Mouse (Mus musculus) embryonic facial prominence, embryonic 14.5 days (tissue): Measurements from ENCODE around the gene Zcchc24. TPM values are rescaled to one million over a fixed set of nuclear protein-coding genes. Genes with fewer than 3 reads are reported as not detected.
"Not testable (repeated sequence)": the region's sequence is repeated elsewhere in the genome, so short reads cannot be mapped to it uniquely, and the experiment has no call there.

ENCODE experiments used
- ATAC-seq: fragments of 200-750 bp; cut with Nextera tagmentation; 2 replicates; pipeline ENCODE4 v1.8.0; 2017; ENCODE audit warnings: low read depth, moderate number of reproducible peaks, moderate TSS enrichment
- DNase-seq: peaks from one replicate; pipeline ENCODE4 v3.0.0-alpha.2; 2015; ENCODE audit warnings: low spot score
- H3K27ac ChIP-seq: fragments of 300-500 bp; sonication (generic); replicated peaks from 2 replicates; pipeline ENCODE4 v1.5.1; 2014; ENCODE audit warnings: low read depth, mild to moderate bottlenecking, low read length, moderate library complexity
- H3K27me3 ChIP-seq: fragments of 300-500 bp; sonication (generic); replicated peaks from 2 replicates; pipeline ENCODE4 v1.6.1; 2014; ENCODE audit warnings: low read length; ENCODE audit not compliant: control insufficient read depth, insufficient read depth
- H3K36me3 ChIP-seq: fragments of 300-500 bp; sonication (generic); 2 replicates; pipeline ENCODE4 v1.6.1; 2014; ENCODE audit warnings: low read length, mixed read lengths; ENCODE audit not compliant: control insufficient read depth, insufficient read depth
- H3K4me1 ChIP-seq: fragments of 300-500 bp; sonication (generic); 2 replicates; pipeline ENCODE4 v1.6.1; 2014; ENCODE audit warnings: antibody characterized with exemption, low read length; ENCODE audit not compliant: control insufficient read depth, insufficient read depth
- H3K4me2 ChIP-seq: fragments of 300-500 bp; sonication (generic); 2 replicates; pipeline ENCODE4 v1.6.1; 2014; ENCODE audit warnings: low read depth, mild to moderate bottlenecking, low read length, moderate library complexity, mixed read lengths
- H3K4me3 ChIP-seq: fragments of 300-500 bp; sonication (generic); 2 replicates; pipeline ENCODE4 v1.5.1; 2014; ENCODE audit warnings: low read depth, mild to moderate bottlenecking, low read length
- H3K9ac ChIP-seq: fragments of 300-500 bp; sonication (generic); 2 replicates; pipeline ENCODE4 v1.6.1; 2014; ENCODE audit warnings: low read depth, mild to moderate bottlenecking, low read length, moderate library complexity, mixed read lengths
- H3K9me3 ChIP-seq: fragments of 300-500 bp; sonication (generic); 2 replicates; pipeline ENCODE4 v1.6.1; 2016; ENCODE audit warnings: low read length; ENCODE audit not compliant: control insufficient read depth
- WGBS: fragments of 180-500 bp; shearing (Covaris S2); extraction: QIAGEN DNeasy Blood & Tissue Kit; methylation state at CpG from one replicate; pipeline ENCODE4 v1.1.7; 2014; 5-methylcytosine and 5-hydroxymethylcytosine counted together
- polyA plus RNA-seq: library from polyadenylated mRNA; unstranded; fragments of >200 nt; fragmentation: Nextera tagmentation; extraction: Ambion mirVana; gene quantifications from 2 replicates; pipeline ENCODE4 v1.2.1, GENCODE M21; 2014

Zcchc24 gene
- 45.6 and 48.1 TPM in 2 replicates for polyA plus RNA-seq

GRCm38 (mm10) chr14:25768915-25769625 lies at the start of gene Zcchc24:
Zcchc24 (minus strand) TSS chr14:25769039.
- Histone ChIP-seq H3K9ac (peak within 1 kb of the TSS; percentile 86), H3K4me2 (peak within 1 kb of the TSS; percentile 90), H3K27me3 (no peaks in the 10 kb centered on the region), H3K9me3 (no peaks in the 10 kb centered on the region), H3K4me1 (peaks cover 35% of the 10 kb centered on the region), H3K27ac (peak within 1 kb of the TSS; percentile 92), H3K4me3 (peak within 1 kb of the TSS; percentile 78), H3K36me3 (no peaks in the 10 kb centered on the region)
- WGBS, result under 1% methylated on average over 27 of the region's 55 CpGs
- DNase-seq, result peak; percentile 98
- peak; percentile 95 for ATAC-seq

- Histone ChIP-seq H3K27ac (no peak overlapping the region), H3K4me1 (peaks cover 3% of the 10 kb centered on the region; the same call in 1 of the 2 replicates), H3K4me3 (no peak overlapping the region), H3K27me3 (no peaks in the 10 kb centered on the region), H3K36me3 (no peaks in the 10 kb centered on the region), H3K9me3 (no peaks in the 10 kb centered on the region), H3K4me2 (no peak overlapping the region), H3K9ac (no peak overlapping the region)
- ATAC-seq (peak; percentile 77), DNase-seq (peak; percentile 82)
- WGBS, result 6% methylated on average over 9 of the region's 9 CpGs
Measured at GRCm38 (mm10) chr14:25816416-25816815, 47.6 kb upstream of the Zcchc24 start.

GRCm38 (mm10) chr14:25814140-25814539 lies 45.3 kb upstream of the Zcchc24 start:
- H3K4me1 ChIP-seq, result peaks cover 3% of the 10 kb centered on the region; the same call in 1 of the 2 replicates
- H3K27ac ChIP-seq, result no peak overlapping the region

GRCm38 (mm10) chr14:25811026-25811425 lies 42.2 kb upstream of the Zcchc24 start:
- H3K9ac ChIP-seq, H3K36me3 ChIP-seq, H3K4me3 ChIP-seq, H3K27ac ChIP-seq, ATAC-seq, DNase-seq, H3K27me3 ChIP-seq, H3K4me1 ChIP-seq, H3K4me2 ChIP-seq, H3K9me3 ChIP-seq: not testable (repeated sequence)
- 62% methylated on average over 1 of the region's 1 CpGs for WGBS

More at GRCm38 (mm10) chr14:25814140-25814539, 45.3 kb upstream of the Zcchc24 start:
- Histone ChIP-seq H3K4me2 (no peak overlapping the region), H3K4me3 (no peak overlapping the region), H3K9ac (no peak overlapping the region), H3K36me3 (no peaks in the 10 kb centered on the region), H3K27me3 (no peaks in the 10 kb centered on the region), H3K9me3 (no peaks in the 10 kb centered on the region)
- no peak for ATAC-seq
- no peak for DNase-seq

- WGBS, result 88% methylated on average over 7 of the region's 7 CpGs
- Histone ChIP-seq H3K9ac (no peak overlapping the region), H3K4me2 (no peak overlapping the region), H3K4me3 (no peak overlapping the region), H3K9me3 (no peaks in the 10 kb centered on the region), H3K36me3 (no peaks in the 10 kb centered on the region), H3K27ac (no peak overlapping the region), H3K27me3 (no peaks in the 10 kb centered on the region), H3K4me1 (peaks cover 12% of the 10 kb centered on the region)
- ATAC-seq (no peak), DNase-seq (no peak)
Measured at GRCm38 (mm10) chr14:25806561-25806960, 37.7 kb upstream of the Zcchc24 start.

GRCm38 (mm10) chr14:25805871-25806270 lies 37.0 kb upstream of the Zcchc24 start:
- ATAC-seq, result peak; percentile 75
- no peaks in the 10 kb centered on the region for H3K36me3 ChIP-seq
- no peak overlapping the region for H3K9ac ChIP-seq
- no peaks in the 10 kb centered on the region for H3K9me3 ChIP-seq
- H3K4me3 ChIP-seq, result no peak overlapping the region
- H3K27ac ChIP-seq, result no peak overlapping the region; the same call in 1 of the 2 replicates
- WGBS, result 49% methylated on average over 7 of the region's 7 CpGs
- no peak overlapping the region for H3K4me2 ChIP-seq
- H3K4me1 ChIP-seq, result peaks cover 12% of the 10 kb centered on the region
- peak; percentile 51 for DNase-seq
- H3K27me3 ChIP-seq, result no peaks in the 10 kb centered on the region

- 19% methylated on average over 3 of the region's 3 CpGs for WGBS
- DNase-seq (no peak), ATAC-seq (peak; percentile 45; the same call in 1 of the 2 replicates)
- Histone ChIP-seq H3K4me1 (peaks cover 12% of the 10 kb centered on the region), H3K9me3 (no peaks in the 10 kb centered on the region), H3K4me3 (no peak overlapping the region), H3K27me3 (no peaks in the 10 kb centered on the region), H3K36me3 (no peaks in the 10 kb centered on the region), H3K9ac (no peak overlapping the region), H3K4me2 (no peak overlapping the region), H3K27ac (peak overlapping the region; percentile 33; the same call in 1 of the 2 replicates)
Measured at GRCm38 (mm10) chr14:25803246-25803809, 34.5 kb upstream of the Zcchc24 start.

- no peak overlapping the region for H3K4me3 ChIP-seq
- H3K36me3 ChIP-seq, result no peaks in the 10 kb centered on the region
- no peaks in the 10 kb centered on the region for H3K9me3 ChIP-seq
- no peak overlapping the region for H3K4me2 ChIP-seq
- no peaks in the 10 kb centered on the region for H3K27me3 ChIP-seq
- H3K4me1 ChIP-seq, result peaks cover 12% of the 10 kb centered on the region
- DNase-seq (no peak), ATAC-seq (no peak)
- no peak overlapping the region for H3K9ac ChIP-seq
- no peak overlapping the region for H3K27ac ChIP-seq
Measured at GRCm38 (mm10) chr14:25802511-25802910, 33.7 kb upstream of the Zcchc24 start.
